Mouse (Mus musculus): ENCODE results near the gene S100a9. TPM values are rescaled to one million over a fixed set of nuclear protein-coding genes. Genes with fewer than 3 reads are reported as not detected.
A peak's percentile ranks its signal among the peaks of the same experiment; 100 is the strongest.

The S100a9 gene
- total RNA-seq (2015; ENCODE audit: low replicate concordance) (13,871 and 15,956 TPM in 2 replicates), total RNA-seq (2017; ENCODE audit: low replicate concordance) (4,543 and 6,947 TPM in 2 replicates)

DNA sequence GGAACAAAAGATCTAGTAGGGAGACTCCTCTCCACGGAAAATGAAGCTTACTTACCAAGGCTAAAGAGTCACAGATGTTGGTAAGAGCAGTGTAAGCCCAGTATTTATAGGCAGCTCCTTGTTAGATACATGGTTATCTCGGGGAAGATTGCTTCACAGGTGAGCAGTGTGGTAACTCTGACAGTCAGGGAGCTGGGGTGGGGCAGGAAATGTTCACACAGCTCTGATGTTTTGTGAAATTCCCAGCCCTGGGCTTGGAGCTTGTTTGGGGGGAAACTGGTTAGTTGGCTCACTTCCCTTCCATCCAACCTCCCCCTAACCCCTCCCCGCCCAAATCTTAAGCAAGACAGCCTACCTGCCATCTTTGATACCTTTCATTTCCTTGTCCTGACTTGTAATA is at the start of gene S100a9:
TSS of gene S100a9 (minus strand) at position 109 of the 400 bp plus-strand sequence.
- ATAC-seq (replicated peaks; ENCODE audit: low FRiP score, poor library complexity, severe bottlenecking): no peak

DNA sequence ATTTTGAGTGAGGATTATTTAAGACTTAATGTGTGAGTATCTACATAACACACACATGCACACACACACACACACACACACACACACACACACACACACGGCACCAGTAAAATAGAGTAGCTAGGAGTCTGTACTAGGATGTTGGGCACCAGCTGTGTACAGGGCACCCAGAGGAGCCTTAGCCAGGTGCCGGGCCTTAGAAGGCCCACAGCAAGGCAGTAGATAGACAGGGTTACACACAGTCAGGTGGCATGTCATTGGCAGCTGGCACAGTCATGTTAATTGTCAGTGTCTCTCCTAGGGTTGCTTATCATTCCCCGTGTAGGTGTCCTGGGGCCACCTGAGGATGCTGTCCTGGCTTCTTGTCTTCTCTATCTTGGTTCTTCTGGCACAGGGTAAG is 31.1 kb upstream of the S100a9 start, which contains the start of gene Pglyrp4:
TSS of gene Pglyrp4 (plus strand) at position 301 of the 400 bp plus-strand sequence.
- no peak for ATAC-seq (replicated peaks; ENCODE audit: low FRiP score, poor library complexity, severe bottlenecking)

DNA sequence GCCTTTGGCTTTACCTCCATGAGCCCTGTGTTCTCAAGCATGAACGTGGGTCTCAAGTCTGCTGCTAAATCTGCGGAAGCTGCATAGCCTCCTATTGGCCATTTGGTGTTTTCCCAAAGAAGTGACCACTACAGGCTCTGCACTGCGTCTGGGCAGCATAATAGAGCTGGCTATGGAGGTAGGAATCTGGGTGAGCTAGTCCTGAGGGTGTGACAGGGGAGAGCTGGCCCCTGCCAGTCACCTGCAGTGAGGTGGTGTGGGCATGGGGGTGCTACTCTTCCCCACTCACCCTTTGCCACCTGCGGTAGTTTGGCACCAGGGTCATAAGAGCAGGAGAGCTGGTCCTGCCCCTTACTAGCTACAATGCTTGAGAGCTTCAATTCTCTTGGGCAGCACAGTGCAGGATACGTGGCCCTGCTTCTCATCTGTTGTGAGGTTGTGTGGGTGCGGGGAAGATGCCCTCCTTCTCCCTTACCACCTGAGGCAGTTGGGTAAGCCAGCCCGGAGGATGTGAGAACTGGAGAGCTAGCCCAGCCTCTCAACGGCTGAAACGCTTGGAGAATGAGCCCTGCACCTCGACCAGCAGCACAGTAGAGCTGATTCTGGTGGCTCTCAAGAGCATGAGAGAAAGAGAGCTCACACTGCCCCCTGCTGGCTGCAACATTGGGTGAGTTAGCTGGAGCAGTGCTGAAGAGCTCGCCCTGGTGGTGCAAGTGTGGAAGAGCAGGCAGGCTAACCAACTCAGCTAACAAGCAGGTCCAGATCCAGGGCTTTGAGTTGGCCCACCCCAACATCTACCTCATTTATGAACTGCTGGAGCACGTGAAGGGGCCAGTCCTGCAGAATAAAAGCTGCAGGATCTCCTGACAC is 14.3 kb upstream of the S100a9 start:
- ATAC-seq (replicated peaks; ENCODE audit: low FRiP score, poor library complexity, severe bottlenecking): peak; percentile 94

DNA sequence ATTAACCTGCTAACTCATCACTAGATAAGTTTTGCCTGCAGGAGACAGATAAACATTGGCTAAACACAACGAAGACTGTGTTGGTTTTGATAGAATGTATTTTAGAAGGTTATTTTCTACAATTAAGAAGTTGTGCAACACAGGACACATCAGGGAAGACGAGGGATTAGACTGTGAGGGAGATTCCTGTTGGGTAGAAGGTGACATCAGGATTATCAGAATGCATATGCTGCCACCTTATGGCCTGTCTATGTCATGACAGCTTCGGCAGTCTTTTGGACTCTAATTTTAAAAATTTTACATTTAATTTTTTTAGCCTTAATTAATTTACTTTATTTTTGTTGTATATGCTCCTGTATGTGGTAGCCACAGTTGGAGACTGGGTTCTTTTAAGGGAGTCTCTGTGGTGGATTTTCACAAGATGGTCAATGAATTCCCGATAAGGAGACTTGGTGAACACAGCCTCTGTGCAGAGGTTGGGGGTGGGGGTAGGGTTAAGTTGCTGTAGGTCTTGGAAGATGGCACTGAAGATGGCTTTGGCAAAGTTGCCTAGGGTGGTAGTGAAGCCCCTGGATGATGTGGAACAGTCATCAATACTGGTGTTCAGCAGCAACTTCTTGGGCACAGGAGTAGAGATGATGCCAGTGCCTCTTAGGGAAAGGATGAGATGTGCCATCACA is 13.1 kb upstream of the S100a9 start:
- 0 out of 2 replicates have a peak, but pooled peaks have one; percentile 63 for ATAC-seq (replicated peaks; ENCODE audit: low FRiP score, poor library complexity, severe bottlenecking)

DNA sequence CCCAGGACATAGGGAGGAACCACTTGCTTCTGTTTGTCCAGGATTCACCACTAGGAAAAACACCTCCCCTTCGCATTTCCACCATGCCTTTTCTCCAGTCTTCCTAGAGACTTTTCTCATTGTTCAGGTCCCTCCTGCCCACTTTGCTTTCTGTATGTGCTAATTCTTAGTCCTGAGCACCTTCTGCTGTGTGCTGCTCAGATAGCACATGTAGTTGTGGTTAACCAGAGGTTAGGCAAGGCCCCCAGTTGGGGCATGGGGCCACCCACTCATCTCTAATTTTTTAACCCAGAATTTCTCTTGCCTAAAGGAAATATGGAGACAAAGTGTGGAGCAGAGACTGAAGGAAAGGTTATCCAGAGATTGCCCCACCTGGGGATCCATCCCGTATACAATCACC is 6.7 kb upstream of the S100a9 start:
- no peak for ATAC-seq (replicated peaks; ENCODE audit: low FRiP score, poor library complexity, severe bottlenecking)

DNA sequence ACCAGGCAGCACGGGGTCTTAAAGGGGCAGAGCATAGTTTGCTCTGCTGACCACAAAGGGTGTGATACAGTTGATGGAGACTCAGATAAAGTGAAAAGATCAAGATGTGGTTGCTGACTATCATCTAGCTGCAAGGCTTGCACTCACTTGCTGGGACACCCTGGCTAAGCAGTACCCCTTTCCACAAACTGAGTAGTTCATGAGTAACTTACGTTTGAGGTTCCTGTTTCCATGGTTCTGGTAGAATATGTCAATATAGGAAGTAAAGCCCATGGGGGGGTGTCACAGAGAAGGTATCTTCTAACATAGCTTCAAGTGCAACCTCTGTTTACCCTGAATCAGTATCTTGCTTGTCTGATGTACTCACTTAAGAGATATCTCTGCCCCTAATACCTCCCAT is 2.0 kb downstream of the S100a9 start:
- no peak for ATAC-seq (replicated peaks; ENCODE audit: low FRiP score, poor library complexity, severe bottlenecking)

DNA sequence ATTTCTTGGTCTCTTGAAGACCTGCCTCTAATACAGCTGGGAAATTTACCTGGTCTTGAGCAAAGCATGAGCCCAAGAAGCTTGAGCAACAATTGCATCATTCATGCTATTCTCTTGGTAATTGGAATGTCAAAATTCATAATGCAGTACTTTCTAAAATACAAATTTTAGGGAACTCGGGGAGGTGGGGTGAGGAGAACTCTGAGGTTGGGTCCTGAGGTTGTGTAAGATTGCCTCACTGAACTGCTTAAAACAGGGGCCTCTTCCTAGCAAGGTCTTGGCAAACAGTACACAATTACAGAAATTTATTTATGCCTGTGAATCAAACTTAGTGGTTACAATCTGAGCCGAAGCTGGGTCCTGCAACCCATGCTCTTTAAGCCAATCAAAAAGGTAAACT is 8.7 kb downstream of the S100a9 start:
- ATAC-seq (replicated peaks; ENCODE audit: low FRiP score, poor library complexity, severe bottlenecking): no peak

DNA sequence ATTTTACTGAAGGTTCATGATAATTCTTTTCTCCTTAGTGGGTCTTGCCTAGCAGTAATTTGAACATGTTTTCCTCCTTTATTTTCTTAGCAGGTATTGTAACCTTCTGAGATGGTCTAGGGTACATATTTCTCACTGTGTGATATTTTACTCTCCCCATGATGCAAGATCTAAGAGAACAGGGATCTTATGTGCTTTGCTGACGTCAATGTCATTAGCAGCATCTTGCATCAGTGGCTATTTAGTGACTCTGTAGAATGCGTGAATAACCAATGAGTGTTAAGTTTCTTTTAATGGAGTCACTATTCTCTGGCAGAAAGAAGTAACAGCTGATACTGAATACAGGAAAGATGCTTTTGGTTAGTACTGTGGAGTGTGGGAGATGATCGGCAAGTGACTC is 11.6 kb downstream of the S100a9 start:
- ATAC-seq (replicated peaks; ENCODE audit: low FRiP score, poor library complexity, severe bottlenecking): no peak

DNA sequence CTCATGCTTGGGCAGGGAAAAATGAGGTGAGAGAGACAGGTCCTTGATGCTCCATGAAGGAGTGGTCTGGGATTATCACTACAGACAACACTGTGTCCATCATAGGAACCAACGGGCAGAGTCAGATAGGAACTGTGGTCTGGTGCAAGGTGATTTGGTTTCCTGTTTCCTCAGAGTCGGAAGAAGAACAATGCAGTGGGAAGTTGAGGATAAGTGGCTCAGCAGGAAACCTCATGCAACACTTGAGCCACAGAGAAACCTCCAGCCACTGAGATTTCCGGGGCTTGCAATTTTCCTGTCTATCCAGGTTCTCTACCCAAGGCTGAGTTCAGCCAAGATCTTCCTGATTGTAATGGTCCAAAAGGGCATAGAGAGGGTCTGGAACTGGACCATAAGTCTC is 16.9 kb downstream of the S100a9 start:
- no peak for ATAC-seq (replicated peaks; ENCODE audit: low FRiP score, poor library complexity, severe bottlenecking)

DNA sequence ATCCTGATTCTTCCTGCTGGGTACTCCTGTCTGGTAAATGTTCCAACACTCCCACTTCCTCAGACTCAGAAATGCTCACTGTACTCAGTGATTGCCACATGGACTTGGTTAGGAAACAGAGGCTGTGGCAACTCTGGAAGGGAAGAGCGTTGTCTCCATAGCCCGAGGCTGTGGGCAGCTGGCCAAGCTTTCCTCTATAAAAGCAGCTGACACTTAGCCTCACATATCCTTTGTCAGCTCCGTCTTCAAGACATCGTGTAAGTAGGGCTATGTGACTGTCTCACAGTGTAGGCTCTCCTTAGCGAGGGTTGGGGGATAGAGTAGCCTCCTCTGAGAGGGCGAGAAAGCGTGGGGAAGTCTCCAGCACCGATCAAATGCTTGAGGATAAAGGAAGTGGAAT is 26.7 kb downstream of the S100a9 start, which contains the start of gene S100a8:
TSS of gene S100a8 (plus strand) at position 133 of the 400 bp plus-strand sequence.
- no peak for ATAC-seq (replicated peaks; ENCODE audit: low FRiP score, poor library complexity, severe bottlenecking)

DNA sequence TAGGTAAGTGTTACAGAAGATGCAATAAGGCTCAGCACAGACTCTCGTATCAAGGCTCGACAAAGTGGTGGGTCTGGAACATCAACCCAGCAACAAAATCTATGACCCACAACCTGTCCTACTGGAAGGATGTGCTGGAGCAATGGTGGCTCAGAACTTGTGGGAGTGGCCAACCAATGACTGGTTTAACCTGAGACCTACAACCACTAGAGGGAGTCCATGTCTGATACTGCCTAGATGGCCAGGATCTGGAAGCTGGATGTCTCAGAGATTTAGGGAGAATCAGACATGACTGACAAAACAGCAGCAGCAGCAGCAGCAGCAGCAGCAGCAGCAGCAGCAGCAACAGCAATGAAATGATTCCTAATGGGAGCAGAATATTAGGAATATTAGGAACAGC is 31.3 kb downstream of the S100a9 start:
- no peak for ATAC-seq (replicated peaks; ENCODE audit: low FRiP score, poor library complexity, severe bottlenecking)

DNA sequence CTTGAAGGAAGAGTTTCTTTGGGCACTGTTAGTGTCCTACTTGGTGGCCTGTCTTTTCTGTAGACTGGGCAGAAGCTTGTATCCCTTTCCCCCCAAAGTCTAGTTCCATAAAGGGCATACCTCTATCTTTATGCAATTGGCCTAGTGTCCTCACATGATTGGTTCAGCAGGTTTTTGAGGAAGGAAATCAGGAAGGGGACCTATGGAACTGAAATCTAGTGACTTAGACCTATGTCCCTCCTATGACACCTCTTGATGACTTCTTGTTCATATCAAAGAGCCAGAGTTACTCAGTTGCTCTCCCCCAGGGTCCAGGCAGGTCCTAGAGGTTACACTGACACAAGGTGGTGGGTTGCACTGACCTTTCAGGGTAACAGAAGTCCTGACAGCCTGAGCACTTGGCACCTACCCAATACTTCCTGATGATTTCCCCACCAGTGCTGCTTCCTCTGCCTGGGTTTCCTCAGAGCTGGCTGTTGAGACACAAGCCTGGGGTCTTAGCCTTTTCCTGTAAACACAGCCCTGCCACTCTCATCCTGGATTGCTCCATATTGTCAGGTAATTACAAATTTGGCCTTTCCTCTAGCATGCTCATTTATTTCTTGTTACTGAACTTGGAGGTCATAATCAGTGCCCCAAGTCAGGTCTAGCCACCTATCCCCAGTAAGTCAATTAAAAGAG is 36.0 kb downstream of the S100a9 start:
- ATAC-seq (replicated peaks; ENCODE audit: low FRiP score, poor library complexity, severe bottlenecking): no peak

DNA sequence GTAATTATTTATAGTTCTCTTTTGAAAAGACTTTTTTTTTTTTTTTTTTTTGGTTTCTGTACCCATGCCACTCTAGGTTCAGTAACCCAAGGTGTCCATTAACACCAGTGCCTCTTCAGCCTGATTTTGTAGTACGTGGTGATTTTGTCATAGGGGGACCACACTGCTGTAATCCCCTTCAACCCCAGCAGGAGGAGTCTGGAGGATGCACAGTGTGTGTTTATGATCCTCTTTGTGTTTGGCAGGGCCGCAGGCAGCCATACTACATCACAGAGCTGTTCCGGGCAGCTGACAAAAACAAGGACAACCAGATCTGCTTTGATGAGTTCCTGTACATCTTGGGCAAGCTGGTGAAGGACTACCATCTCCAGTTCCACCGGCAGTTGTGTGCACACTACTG is 38.1 kb downstream of the S100a9 start:
- ATAC-seq (replicated peaks; ENCODE audit: low FRiP score, poor library complexity, severe bottlenecking): no peak

DNA sequence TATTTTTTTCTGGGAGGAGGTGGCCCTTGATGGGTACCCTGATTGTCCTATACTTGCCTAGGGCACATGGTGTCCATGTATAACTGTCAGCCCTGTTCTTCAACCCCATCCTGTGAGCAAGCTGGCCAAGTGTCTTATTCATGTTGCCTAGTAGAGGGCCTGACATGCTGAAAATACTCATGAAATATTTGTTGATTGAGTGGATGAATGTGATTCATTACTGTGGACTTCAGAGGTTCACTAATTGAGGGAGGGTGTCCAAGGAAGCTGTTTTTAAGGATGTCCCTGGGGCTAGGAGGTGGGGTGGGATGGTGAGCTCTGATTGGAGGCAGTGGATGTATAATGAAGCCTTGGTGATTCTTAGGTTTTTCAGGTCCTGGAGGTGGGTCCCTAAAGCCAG is 41.8 kb downstream of the S100a9 start, which contains the start of gene S100a7a:
TSS of gene S100a7a (plus strand) at position 301 of the 400 bp plus-strand sequence.
- no peak for ATAC-seq (replicated peaks; ENCODE audit: low FRiP score, poor library complexity, severe bottlenecking)

DNA sequence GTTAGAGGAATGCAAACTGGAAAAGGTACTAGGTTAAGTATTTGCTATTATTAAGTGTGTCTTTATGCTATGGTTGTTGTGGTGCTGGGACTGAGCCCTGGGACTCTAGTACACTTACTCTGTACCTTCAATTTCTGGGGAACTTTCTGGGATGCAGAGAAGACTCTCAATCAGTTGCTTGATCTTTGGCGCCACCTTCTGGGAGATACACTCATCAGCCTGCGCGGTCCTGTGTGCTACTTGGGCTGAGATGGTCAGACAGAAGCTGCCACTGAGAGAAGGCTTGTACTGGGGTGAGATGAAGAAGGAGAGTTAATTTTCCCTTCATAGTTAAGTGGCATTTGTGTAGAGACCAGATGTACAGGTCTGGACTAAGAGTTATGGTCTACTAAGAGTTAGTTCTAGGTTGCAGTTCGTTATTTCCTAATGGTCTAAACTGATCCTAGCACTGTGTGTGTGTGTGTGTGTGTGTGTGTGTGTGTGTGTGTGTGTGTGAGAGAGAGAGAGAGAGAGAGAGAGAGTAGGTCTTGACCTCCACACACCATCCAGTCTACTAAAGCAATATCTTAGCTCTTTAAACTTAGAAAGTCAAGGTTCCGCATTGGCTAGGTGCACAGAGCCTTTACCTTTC is 42.5 kb downstream of the S100a9 start:
- ATAC-seq (replicated peaks; ENCODE audit: low FRiP score, poor library complexity, severe bottlenecking): no peak

DNA sequence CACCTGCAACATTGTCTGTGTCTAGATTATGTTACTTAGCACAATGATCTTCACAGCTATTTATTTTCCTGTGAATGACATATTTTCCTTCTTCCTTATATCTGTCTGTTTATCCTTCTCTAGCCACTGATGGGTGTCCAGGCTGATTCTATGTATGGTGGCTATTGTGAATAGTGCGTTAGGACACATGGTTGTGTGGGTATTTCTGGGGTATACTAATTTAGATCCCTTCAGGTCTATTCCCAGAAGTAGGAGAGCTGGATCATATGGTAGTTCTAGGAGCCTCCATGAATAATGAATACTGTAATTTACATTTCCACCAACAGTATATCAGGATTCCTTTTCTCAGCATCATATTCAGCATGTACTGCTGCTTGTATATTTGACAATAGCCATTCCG is 45.7 kb downstream of the S100a9 start:
- ATAC-seq (replicated peaks; ENCODE audit: low FRiP score, poor library complexity, severe bottlenecking): no peak

DNA sequence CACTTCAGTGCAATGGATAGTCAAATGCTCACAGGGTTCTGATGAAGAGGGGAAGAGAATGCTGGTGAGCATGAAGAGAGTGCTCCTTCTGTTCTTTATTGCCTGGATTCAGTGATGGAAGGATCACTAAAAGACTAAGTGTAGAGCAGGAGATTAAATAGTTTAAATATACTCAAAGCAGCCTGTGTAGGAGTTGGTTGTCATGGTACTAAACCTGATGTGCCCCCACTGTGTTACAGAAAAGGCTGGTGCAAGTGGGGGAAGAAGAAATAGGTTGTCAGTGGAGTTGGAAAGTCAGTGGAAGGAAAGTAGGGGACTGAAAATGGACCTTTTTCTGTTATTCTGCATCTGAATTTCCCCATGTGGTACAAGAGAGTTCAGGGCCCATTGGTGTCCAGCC is 46.5 kb downstream of the S100a9 start:
- no peak for ATAC-seq (replicated peaks; ENCODE audit: low FRiP score, poor library complexity, severe bottlenecking)

DNA sequence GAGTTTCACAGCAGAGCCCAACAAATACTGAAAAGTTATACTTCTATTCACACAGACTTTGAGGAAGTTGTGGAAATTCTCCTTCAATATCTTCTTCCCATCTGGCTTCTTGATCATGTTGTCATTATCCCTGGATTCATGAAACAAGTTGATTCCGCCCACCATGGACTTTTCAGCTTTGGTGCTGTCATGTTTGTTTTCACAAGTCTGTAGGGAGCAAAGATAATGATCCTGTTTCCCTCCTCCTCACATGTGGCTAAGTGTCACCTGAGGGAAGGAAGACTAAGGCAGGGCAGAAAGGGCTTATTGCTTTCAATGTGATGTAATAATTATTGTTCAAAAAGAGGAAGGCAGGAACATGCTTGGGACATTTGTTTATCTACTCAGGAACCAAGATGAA is 48.2 kb downstream of the S100a9 start:
- ATAC-seq (replicated peaks; ENCODE audit: low FRiP score, poor library complexity, severe bottlenecking): no peak

DNA sequence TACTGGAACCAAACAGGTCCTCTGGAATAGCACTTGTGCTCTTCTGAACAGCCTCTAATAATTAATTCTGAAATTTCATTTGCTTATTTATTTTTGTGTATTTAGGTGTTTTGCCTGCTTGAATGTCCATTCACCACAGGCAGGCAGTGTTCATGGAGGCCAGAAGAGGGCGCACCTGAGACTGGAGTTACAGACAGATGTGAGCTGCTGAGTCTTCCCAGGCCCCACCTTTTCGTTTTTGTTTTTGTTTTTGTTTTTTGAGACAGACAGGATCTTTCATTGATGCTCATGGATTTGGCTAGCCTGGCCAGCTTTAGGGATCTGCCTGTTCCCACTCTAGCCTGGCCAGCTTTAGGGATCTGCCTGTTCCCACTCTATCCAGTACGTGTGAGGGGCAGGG is 51.3 kb downstream of the S100a9 start:
- ATAC-seq (replicated peaks; ENCODE audit: low FRiP score, poor library complexity, severe bottlenecking): no peak

All from erythroblast, adult 5-6 weeks (primary cell).